23 mouse cellular contexts compared by ENCODE assay signal in the genomic region with DNA sequence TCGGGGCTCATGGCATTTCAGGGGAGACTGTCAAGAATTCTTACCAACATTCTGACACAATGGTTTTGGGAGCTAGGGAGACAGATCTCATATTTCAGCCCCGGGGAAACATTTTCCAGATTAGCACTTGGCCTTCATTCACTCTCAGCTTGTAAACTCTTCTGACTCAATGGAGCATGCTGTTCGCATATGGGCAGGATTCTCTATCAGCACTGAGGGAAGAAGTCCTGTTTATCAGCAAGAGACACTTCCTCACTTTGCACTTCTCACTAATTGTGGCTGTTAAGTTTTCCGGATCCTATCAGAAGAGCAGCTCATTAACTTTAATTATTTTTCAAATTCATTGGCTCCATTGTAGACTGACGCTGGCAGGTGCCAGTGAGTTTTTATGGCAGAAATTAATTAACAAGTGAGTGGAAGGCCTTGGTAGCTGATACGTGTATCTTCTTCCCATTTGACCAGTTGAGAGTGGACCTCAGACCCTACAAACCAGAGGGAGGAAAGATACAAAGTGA. TPM values are rescaled to one million over a fixed set of nuclear protein-coding genes. Genes with fewer than 3 reads are reported as not detected.
"Had no signal": no experiment of that assay in that cellular context is flagged by ENCODE, and none has a peak within 500 bp of the region (broad histone marks: within the 10 kb centered on the region; RNA-seq: fewer than 3 reads in every experiment).

No protein-coding gene starts in this region.

- H3K4me2 ChIP-seq: limb, embryonic 13.5 days; liver, embryonic 12.5 days; liver, embryonic 15.5 days; lung, embryonic 15.5 days; midbrain, embryonic 13.5 days; neural tube, embryonic 12.5 days had no signal

- H3K4me1 ChIP-seq: liver, embryonic 12.5 days; liver, embryonic 15.5 days; lung, embryonic 15.5 days had no signal

- H3K36me3 ChIP-seq: limb, embryonic 10.5 days; limb, embryonic 13.5 days; liver, embryonic 12.5 days; liver, embryonic 15.5 days; lung, embryonic 15.5 days; midbrain, embryonic 10.5 days; midbrain, embryonic 13.5 days; neural tube, embryonic 12.5 days had no signal

- ATAC-seq: liver, embryonic 12.5 days; midbrain, embryonic 13.5 days had no signal

- DNase-seq: kidney, adult 18-20 months; kidney, adult 9 months; kidney, postnatal 14 days; kidney, postnatal 4 days; liver; lung, adult 18-20 months; lung, postnatal 10 days; lung, postnatal 36 days; right cerebral cortex, postnatal 14 days; right cerebral cortex, postnatal 4 days; thymus, adult 2 months; thymus, postnatal 36 days had no signal

- H3K9ac ChIP-seq: limb, embryonic 13.5 days; liver, embryonic 12.5 days; liver, embryonic 15.5 days; lung, embryonic 15.5 days; midbrain, embryonic 13.5 days; neural tube, embryonic 12.5 days had no signal

- H3K27ac ChIP-seq: limb, embryonic 10.5 days; limb, embryonic 13.5 days; liver, embryonic 12.5 days; liver, embryonic 15.5 days; lung, embryonic 15.5 days; midbrain, embryonic 10.5 days; midbrain, embryonic 13.5 days; neural tube, embryonic 12.5 days; stomach, postnatal 0 days had no signal

- H3K4me3 ChIP-seq: limb, embryonic 10.5 days; limb, embryonic 13.5 days; liver, embryonic 12.5 days; liver, embryonic 15.5 days; lung, embryonic 15.5 days; megakaryocyte, embryonic 14.5 days; midbrain, embryonic 10.5 days; midbrain, embryonic 13.5 days; neural tube, embryonic 12.5 days had no signal

- H3K9me3 ChIP-seq: limb, embryonic 10.5 days; limb, embryonic 13.5 days; liver, embryonic 12.5 days; liver, embryonic 15.5 days; lung, embryonic 15.5 days; midbrain, embryonic 10.5 days; midbrain, embryonic 13.5 days; neural tube, embryonic 12.5 days had no signal

- H3K27me3 ChIP-seq: limb, embryonic 13.5 days; liver, embryonic 12.5 days; liver, embryonic 15.5 days; lung, embryonic 15.5 days; midbrain, embryonic 13.5 days; neural tube, embryonic 12.5 days had no signal

RNA-seq across cellular contexts. Expression of a gene that starts 16.6 kb away (rescaled TPM):
- total RNA-seq: left cerebral cortex, postnatal 25 days had no signal
